19 mouse cellular contexts compared by ENCODE assay signal in the genomic region with DNA sequence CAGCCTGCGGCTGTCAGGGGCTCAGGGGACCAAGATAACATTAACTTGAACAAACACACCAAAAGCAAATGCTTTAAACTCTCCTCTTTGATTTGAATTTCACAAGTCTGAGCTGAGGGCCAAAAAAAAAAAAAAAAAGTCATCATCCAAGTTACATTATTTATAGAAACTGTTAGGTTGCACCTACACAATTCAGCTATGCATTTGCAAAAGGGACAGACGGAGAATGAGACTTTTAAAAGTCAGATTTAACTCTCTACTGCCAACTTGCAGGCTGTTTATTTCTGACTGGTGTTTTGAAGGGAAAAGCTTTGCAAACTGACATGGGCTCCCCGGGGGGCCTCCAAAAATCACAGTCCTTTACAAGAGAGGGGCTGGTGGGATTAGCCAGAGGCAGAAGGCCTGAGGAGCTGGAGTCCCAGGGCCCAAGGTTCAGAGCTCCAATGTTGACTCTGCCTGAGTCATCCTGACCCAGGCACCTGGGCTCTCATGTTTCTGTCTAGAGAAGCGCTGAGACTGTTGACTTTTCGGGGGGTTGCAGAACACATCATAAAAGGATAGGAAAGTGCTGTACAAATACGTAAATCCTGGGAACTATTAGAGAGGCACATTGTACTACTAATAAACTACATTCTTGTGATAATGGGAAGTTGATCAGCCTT. TPM values are rescaled to one million over a fixed set of nuclear protein-coding genes. Genes with fewer than 3 reads are reported as not detected.
DNase-seq lines count a peak whose midpoint lies in the region; ATAC-seq and TF ChIP-seq lines count a peak whose summit lies in the region.
"Had no signal": no experiment of that assay in that cellular context is flagged by ENCODE, and none has a peak within 500 bp of the region (broad histone marks: within the 10 kb centered on the region; RNA-seq: fewer than 3 reads in every experiment).

No protein-coding gene starts in this region.

- peak overlapping the region; percentile 63 for H3K27ac ChIP-seq in lung, embryonic 14.5 days (ENCODE audit: low read depth)
- H3K27ac ChIP-seq in lung, postnatal 0 days (ENCODE audit: low read length), result no peak overlapping the region
- H3K27ac ChIP-seq in embryonic facial prominence, embryonic 10.5 days (replicated peaks), result no peak overlapping the region
- H3K27ac ChIP-seq in liver, embryonic 13.5 days, result peak overlapping the region; percentile 64
- no peak overlapping the region for H3K27ac ChIP-seq in stomach, postnatal 0 days (replicated peaks)
- H3K27ac ChIP-seq: embryonic facial prominence, embryonic 12.5 days; forebrain, embryonic 10.5 days; hindbrain, embryonic 13.5 days; limb, embryonic 10.5 days; midbrain, embryonic 13.5 days had no signal

- H3K4me2 ChIP-seq in lung, embryonic 14.5 days, result no peak overlapping the region
- no peak overlapping the region for H3K4me2 ChIP-seq in lung, postnatal 0 days (replicated peaks; ENCODE audit: low read depth, low read length)
- H3K4me2 ChIP-seq in liver, embryonic 13.5 days, result no peak overlapping the region
- no peak overlapping the region for H3K4me2 ChIP-seq in stomach, postnatal 0 days (replicated peaks; ENCODE audit: low read depth)
- H3K4me2 ChIP-seq: embryonic facial prominence, embryonic 12.5 days; hindbrain, embryonic 13.5 days; midbrain, embryonic 13.5 days had no signal

- H3K9me3 ChIP-seq in lung, embryonic 14.5 days (ENCODE audit: low read depth, low read length), result no peaks in the 10 kb centered on the region
- H3K9me3 ChIP-seq in lung, postnatal 0 days (ENCODE audit: low read length), result no peaks in the 10 kb centered on the region
- H3K9me3 ChIP-seq in embryonic facial prominence, embryonic 10.5 days, result no peaks in the 10 kb centered on the region
- H3K9me3 ChIP-seq in liver, embryonic 13.5 days (replicated peaks), result no peaks in the 10 kb centered on the region
- no peaks in the 10 kb centered on the region for H3K9me3 ChIP-seq in stomach, postnatal 0 days (ENCODE audit: control insufficient read depth, low read length)
- H3K9me3 ChIP-seq: embryonic facial prominence, embryonic 12.5 days; forebrain, embryonic 10.5 days; hindbrain, embryonic 13.5 days; limb, embryonic 10.5 days; midbrain, embryonic 13.5 days had no signal

- TF ChIP-seq CTCF in lung, embryonic 14.5 days (IDR thresholded peaks at IDR 0.05; ENCODE audit: low read depth), result no peak
- TF ChIP-seq CTCF in lung, postnatal 0 days (IDR thresholded peaks at IDR 0.05), result no peak
- TF ChIP-seq CTCF in stomach, postnatal 0 days (IDR thresholded peaks at IDR 0.05; ENCODE audit: low read depth), result no peak

- TF ChIP-seq EP300 in lung, postnatal 0 days (IDR thresholded peaks at IDR 0.05), result no peak
- TF ChIP-seq EP300 in stomach, postnatal 0 days (optimal IDR thresholded peaks at IDR 0.05), result no peak

- no peak overlapping the region for H3K9ac ChIP-seq in lung, embryonic 14.5 days
- H3K9ac ChIP-seq in lung, postnatal 0 days (replicated peaks; ENCODE audit: low read depth), result no peak overlapping the region
- H3K9ac ChIP-seq in liver, embryonic 13.5 days, result no peak overlapping the region
- H3K9ac ChIP-seq in stomach, postnatal 0 days (ENCODE audit: low read length), result no peak overlapping the region
- H3K9ac ChIP-seq: embryonic facial prominence, embryonic 12.5 days; hindbrain, embryonic 13.5 days; midbrain, embryonic 13.5 days had no signal

- no peak overlapping the region for H3K4me3 ChIP-seq in lung, embryonic 14.5 days (ENCODE audit: low read depth, low read length)
- no peak overlapping the region for H3K4me3 ChIP-seq in lung, postnatal 0 days (ENCODE audit: low read depth, low read length)
- H3K4me3 ChIP-seq in embryonic facial prominence, embryonic 10.5 days, result no peak overlapping the region
- H3K4me3 ChIP-seq in liver, embryonic 13.5 days (replicated peaks), result no peak overlapping the region
- no peak overlapping the region for H3K4me3 ChIP-seq in stomach, postnatal 0 days (ENCODE audit: low read depth, low read length)
- H3K4me3 ChIP-seq: embryonic facial prominence, embryonic 12.5 days; forebrain, embryonic 10.5 days; hindbrain, embryonic 13.5 days; limb, embryonic 10.5 days; midbrain, embryonic 13.5 days had no signal

- no peaks in the 10 kb centered on the region for H3K36me3 ChIP-seq in lung, embryonic 14.5 days (ENCODE audit: insufficient read depth)
- no peaks in the 10 kb centered on the region for H3K36me3 ChIP-seq in lung, postnatal 0 days (ENCODE audit: insufficient read depth, low read length)
- H3K36me3 ChIP-seq in embryonic facial prominence, embryonic 10.5 days (replicated peaks), result no peaks in the 10 kb centered on the region
- H3K36me3 ChIP-seq in liver, embryonic 13.5 days, result no peaks in the 10 kb centered on the region
- H3K36me3 ChIP-seq in stomach, postnatal 0 days (ENCODE audit: control insufficient read depth, insufficient read depth, low read length), result no peaks in the 10 kb centered on the region
- H3K36me3 ChIP-seq: embryonic facial prominence, embryonic 12.5 days; forebrain, embryonic 10.5 days; hindbrain, embryonic 13.5 days; limb, embryonic 10.5 days; midbrain, embryonic 13.5 days had no signal

- no peaks in the 10 kb centered on the region; the same call in none of the 2 replicates for H3K4me1 ChIP-seq in lung, embryonic 14.5 days (ENCODE audit: insufficient read depth)
- H3K4me1 ChIP-seq in lung, postnatal 0 days (ENCODE audit: insufficient read depth, low read depth, low read length), result 0 out of 2 replicates have a peak, but pooled peaks cover 4% of the 10 kb centered on the region
- H3K4me1 ChIP-seq in embryonic facial prominence, embryonic 10.5 days, result peaks cover 37% of the 10 kb centered on the region
- H3K4me1 ChIP-seq in liver, embryonic 13.5 days (replicated peaks), result peaks cover 5% of the 10 kb centered on the region; the same call in 1 of the 2 replicates
- H3K4me1 ChIP-seq in stomach, postnatal 0 days (replicated peaks; ENCODE audit: control insufficient read depth, insufficient read depth), result 0 out of 2 replicates have a peak, but pooled peaks cover 2% of the 10 kb centered on the region

- DNase-seq in lung, embryonic 14.5 days, result no peak
- no peak for DNase-seq in lung, postnatal 0 days (ENCODE audit: low spot score)
- DNase-seq in embryonic facial prominence, embryonic 10.5 days (ENCODE audit: low spot score), result peak; percentile 18
- no peak for DNase-seq in liver, embryonic 13.5 days
- DNase-seq in stomach, postnatal 0 days (ENCODE audit: low spot score), result peak; percentile 64
- DNase-seq in ovary, postnatal 14 days (ENCODE audit: low spot score), result no peak
- DNase-seq in thymus, postnatal 10 days (ENCODE audit: low spot score in 2 of 2), result no peak
- DNase-seq: cerebellum, adult 11 months; cerebellum, postnatal 36 days; kidney, adult 2 months; kidney, postnatal 36 days; thymus, adult 18-20 months had no signal

- no peaks in the 10 kb centered on the region for H3K27me3 ChIP-seq in lung, embryonic 14.5 days (ENCODE audit: insufficient read depth, low read length)
- no peaks in the 10 kb centered on the region for H3K27me3 ChIP-seq in lung, postnatal 0 days (replicated peaks; ENCODE audit: insufficient read depth, low read length)
- H3K27me3 ChIP-seq in embryonic facial prominence, embryonic 10.5 days (replicated peaks; ENCODE audit: low read depth, poor library complexity, severe bottlenecking), result no peaks in the 10 kb centered on the region; the same call in 1 of the 2 replicates
- no peaks in the 10 kb centered on the region for H3K27me3 ChIP-seq in liver, embryonic 13.5 days
- H3K27me3 ChIP-seq in stomach, postnatal 0 days (ENCODE audit: control insufficient read depth, insufficient read depth, low read length), result no peaks in the 10 kb centered on the region
- H3K27me3 ChIP-seq: CH12.LX; embryonic facial prominence, embryonic 12.5 days; hindbrain, embryonic 13.5 days; midbrain, embryonic 13.5 days; Patski had no signal

- 0 out of 2 replicates have a peak, but pooled peaks have one; percentile 26 for ATAC-seq in lung, embryonic 14.5 days (ENCODE audit: insufficient read depth)
- no peak for ATAC-seq in lung, postnatal 0 days
- ATAC-seq in liver, embryonic 13.5 days (ENCODE audit: low read depth), result peak; percentile 43
- peak; percentile 78 for ATAC-seq in stomach, postnatal 0 days (ENCODE audit: low FRiP score, low TSS enrichment)
- ATAC-seq: midbrain, embryonic 13.5 days; Patski had no signal

- 28% methylated on average over 6 of the region's 6 CpGs for WGBS in lung, embryonic 14.5 days
- 34% methylated on average over 6 of the region's 6 CpGs for WGBS in lung, postnatal 0 days
- WGBS in embryonic facial prominence, embryonic 10.5 days, result 44% methylated on average over 6 of the region's 6 CpGs
- 52% methylated on average over 6 of the region's 6 CpGs for WGBS in liver, embryonic 13.5 days (ENCODE audit: insufficient replicate concordance)
- 28% methylated on average over 6 of the region's 6 CpGs for WGBS in stomach, postnatal 0 days

RNA-seq across cellular contexts. Expression of gene Zfp281, which starts 40.4 kb away (rescaled TPM):
- 26.7 and 27.5 TPM in 2 replicates for polyA plus RNA-seq in lung, embryonic 14.5 days (2014; fragmentation: Nextera tagmentation; extraction: Ambion mirVana)
- polyA plus RNA-seq in lung, postnatal 0 days (2015; fragmentation: Nextera tagmentation; extraction: Ambion mirVana), result 15.3 and 16.4 TPM in 2 replicates
- polyA plus RNA-seq in embryonic facial prominence, embryonic 10.5 days (2016; fragmentation: Nextera tagmentation; extraction: Ambion mirVana), result 32.8 and 33.0 TPM in 2 replicates
- polyA plus RNA-seq in liver, embryonic 13.5 days (2015; fragmentation: Nextera tagmentation; extraction: Ambion mirVana), result 6.7 and 8.4 TPM in 2 replicates
- 7.4 and 7.5 TPM in 2 replicates for polyA plus RNA-seq in stomach, postnatal 0 days (2015; fragmentation: Nextera tagmentation; extraction: Ambion mirVana)

Comparison
In these comparisons a context has a peak if more than half of its experiments do, and no peak if none do; other contexts are left out.
1. H3K27ac ChIP-seq: peak in lung, embryonic 14.5 days (single experiment) and liver, embryonic 13.5 days (single experiment); none in lung, postnatal 0 days (single experiment), embryonic facial prominence, embryonic 10.5 days (single experiment) and stomach, postnatal 0 days (single experiment).
2. DNase-seq: peak in embryonic facial prominence, embryonic 10.5 days (single experiment) and stomach, postnatal 0 days (single experiment); none in lung, embryonic 14.5 days (single experiment), lung, postnatal 0 days (single experiment), liver, embryonic 13.5 days (single experiment), ovary, postnatal 14 days (single experiment) and thymus, postnatal 10 days (0 of 2).